Mouse (Mus musculus) kidney, postnatal 0 days (tissue): ENCODE measurements around the gene Cacna2d3. TPM values are rescaled to one million over a fixed set of nuclear protein-coding genes. Genes with fewer than 3 reads are reported as not detected.
A peak's percentile ranks its signal among the peaks of the same experiment; 100 is the strongest.

Experiments
- ATAC-seq: fragments of 200-750 bp; cut with Nextera tagmentation; replicated peaks from 2 replicates; pipeline ENCODE4 v1.8.0; 2017; ENCODE audit warnings: low read depth, moderate number of reproducible peaks, moderate TSS enrichment, moderate library complexity; ENCODE audit not compliant: low FRiP score
- DNase-seq: peaks from one replicate; pipeline ENCODE4 v3.0.0-alpha.2; 2016; ENCODE audit warnings: low spot score
- H3K27ac ChIP-seq: fragments of 300-500 bp; sonication (generic); 2 replicates; pipeline ENCODE4 v1.5.1; 2014; ENCODE audit warnings: mild to moderate bottlenecking
- H3K27me3 ChIP-seq: fragments of 300-500 bp; sonication (generic); 2 replicates; pipeline ENCODE4 v1.6.1; 2014; ENCODE audit warnings: low read length, mixed read lengths; ENCODE audit not compliant: insufficient read depth
- H3K36me3 ChIP-seq: fragments of 300-500 bp; sonication (generic); 2 replicates; pipeline ENCODE4 v1.6.1; 2014; ENCODE audit warnings: low read length, mixed read lengths; ENCODE audit not compliant: insufficient read depth
- H3K4me1 ChIP-seq: fragments of 300-500 bp; sonication (generic); replicated peaks from 2 replicates; pipeline ENCODE4 v1.6.1; 2014; ENCODE audit warnings: antibody characterized with exemption, low read length, mixed read lengths; ENCODE audit not compliant: insufficient read depth
- H3K4me2 ChIP-seq: fragments of 300-500 bp; sonication (generic); 2 replicates; pipeline ENCODE4 v1.6.1; 2014; ENCODE audit warnings: mild to moderate bottlenecking, low read length, moderate library complexity, mixed read lengths
- H3K4me3 ChIP-seq: fragments of 300-500 bp; sonication (generic); replicated peaks from 2 replicates; pipeline ENCODE4 v1.5.1; 2014; ENCODE audit warnings: low read depth, low read length
- H3K9ac ChIP-seq: fragments of 300-500 bp; sonication (generic); 2 replicates; pipeline ENCODE4 v1.6.1; 2014; ENCODE audit warnings: low read depth, low read length
- H3K9me3 ChIP-seq: fragments of 300-500 bp; sonication (generic); replicated peaks from 2 replicates; pipeline ENCODE4 v1.6.1; 2016; ENCODE audit warnings: low read length, inconsistent platforms, mixed read lengths
- CTCF ChIP-seq: IDR thresholded peaks from 2 replicates; pipeline ENCODE4 v1.5.1; 2016; ENCODE audit warnings: antibody characterized with exemption, low read depth, mild to moderate bottlenecking, moderate library complexity
- WGBS: fragments of 180-500 bp; shearing (Covaris S2); extraction: QIAGEN DNeasy Blood & Tissue Kit; methylation state at CpG from one replicate; pipeline ENCODE4 v1.1.7; 2014; 5-methylcytosine and 5-hydroxymethylcytosine counted together
- polyA plus RNA-seq: library from polyadenylated mRNA; unstranded; fragments of >200 nt; fragmentation: Nextera tagmentation; extraction: Ambion mirVana; gene quantifications from 2 replicates; pipeline ENCODE4 v1.2.1, GENCODE M21; 2015

Gene Cacna2d3
- polyA plus RNA-seq, 1 experiment from 2014 or later = 1.8 TPM

- ATAC-seq (no peak), DNase-seq (no peak)
- WGBS = 91% methylated on average over 1 of the region's 1 CpGs
- H3K9me3 ChIP-seq = no peaks in the 10 kb centered on the region
- no peak overlapping the region for H3K4me3 ChIP-seq
- H3K9ac ChIP-seq = no peak overlapping the region
- TF ChIP-seq CTCF = no peak
- no peaks in the 10 kb centered on the region for H3K36me3 ChIP-seq
- no peak overlapping the region for H3K4me2 ChIP-seq
- no peak overlapping the region for H3K27ac ChIP-seq
- no peaks in the 10 kb centered on the region for H3K27me3 ChIP-seq
- no peaks in the 10 kb centered on the region for H3K4me1 ChIP-seq
These were observed 834.3 kb downstream of the Cacna2d3 start for GRCm38 (mm10) chr14:28887373-28887772.

GRCm38 (mm10) chr14:28886661-28887060, 835.0 kb downstream of the Cacna2d3 start:
- TF ChIP-seq CTCF = no peak
- no peak for ATAC-seq
- DNase-seq = no peak
- H3K4me2 ChIP-seq = no peak overlapping the region
- H3K9ac ChIP-seq = no peak overlapping the region
- no peaks in the 10 kb centered on the region for H3K4me1 ChIP-seq
- 92% methylated on average over 4 of the region's 4 CpGs for WGBS
- no peaks in the 10 kb centered on the region for H3K36me3 ChIP-seq
- no peaks in the 10 kb centered on the region for H3K27me3 ChIP-seq
- H3K27ac ChIP-seq = no peak overlapping the region
- H3K4me3 ChIP-seq = no peak overlapping the region
- H3K9me3 ChIP-seq = no peaks in the 10 kb centered on the region

- no peak for DNase-seq
- no peaks in the 10 kb centered on the region for H3K4me1 ChIP-seq
These were observed 850.7 kb downstream of the Cacna2d3 start for GRCm38 (mm10) chr14:28870983-28871382.

GRCm38 (mm10) chr14:28870382-28870781, 851.3 kb downstream of the Cacna2d3 start:
- no peak for ATAC-seq
- TF ChIP-seq CTCF = no peak
- WGBS = 95% methylated on average over 5 of the region's 5 CpGs
- Histone ChIP-seq H3K36me3 (no peaks in the 10 kb centered on the region), H3K27me3 (no peaks in the 10 kb centered on the region), H3K9me3 (no peaks in the 10 kb centered on the region), H3K4me3 (no peak overlapping the region), H3K9ac (no peak overlapping the region), H3K4me2 (no peak overlapping the region), H3K4me1 (no peaks in the 10 kb centered on the region), H3K27ac (no peak overlapping the region)
- DNase-seq = no peak

More at GRCm38 (mm10) chr14:28870983-28871382, 850.7 kb downstream of the Cacna2d3 start:
- H3K4me3 ChIP-seq = no peak overlapping the region
- no peak for ATAC-seq
- 87% methylated on average over 6 of the region's 6 CpGs for WGBS
- no peak for TF ChIP-seq CTCF
- no peak overlapping the region for H3K9ac ChIP-seq
- no peak overlapping the region for H3K4me2 ChIP-seq
- H3K27ac ChIP-seq = no peak overlapping the region
- H3K27me3 ChIP-seq = no peaks in the 10 kb centered on the region
- no peaks in the 10 kb centered on the region for H3K36me3 ChIP-seq
- H3K9me3 ChIP-seq = no peaks in the 10 kb centered on the region

GRCm38 (mm10) chr14:28864925-28865324, 856.7 kb downstream of the Cacna2d3 start:
- ATAC-seq (no peak), DNase-seq (peak; percentile 36)
- H3K36me3 ChIP-seq = no peaks in the 10 kb centered on the region
- 58% methylated on average over 4 of the region's 4 CpGs for WGBS
- H3K4me1 ChIP-seq = no peaks in the 10 kb centered on the region
- no peaks in the 10 kb centered on the region for H3K9me3 ChIP-seq
- no peak overlapping the region for H3K9ac ChIP-seq
- no peak overlapping the region for H3K4me3 ChIP-seq
- no peaks in the 10 kb centered on the region for H3K27me3 ChIP-seq
- no peak overlapping the region for H3K27ac ChIP-seq
- no peak for TF ChIP-seq CTCF
- H3K4me2 ChIP-seq = no peak overlapping the region

- Histone ChIP-seq H3K27me3 (no peaks in the 10 kb centered on the region), H3K4me1 (no peaks in the 10 kb centered on the region), H3K36me3 (no peaks in the 10 kb centered on the region), H3K4me2 (no peak overlapping the region), H3K4me3 (no peak overlapping the region), H3K27ac (no peak overlapping the region), H3K9ac (no peak overlapping the region), H3K9me3 (no peaks in the 10 kb centered on the region)
- ATAC-seq = no peak
- WGBS = 83% methylated on average over 2 of the region's 2 CpGs
- TF ChIP-seq CTCF = no peak
- no peak for DNase-seq
These were observed 860.5 kb downstream of the Cacna2d3 start for GRCm38 (mm10) chr14:28861142-28861541.

Other genes starting within 250 kb of the Cacna2d3 start
- 329 and 334 TPM in 2 replicates for gene Selenok, start 246.4 kb upstream of the Cacna2d3 start, polyA plus RNA-seq